Mouse (Mus musculus) mesoderm, embryonic 11.5 days (tissue): Measurements from ENCODE around the gene Psme3.

Source experiments
- DNase-seq: peaks from one replicate; pipeline ENCODE4 v3.0.0-alpha.2; 2012; ENCODE audit warnings: low read depth, low spot score

The Psme3 gene

DNA sequence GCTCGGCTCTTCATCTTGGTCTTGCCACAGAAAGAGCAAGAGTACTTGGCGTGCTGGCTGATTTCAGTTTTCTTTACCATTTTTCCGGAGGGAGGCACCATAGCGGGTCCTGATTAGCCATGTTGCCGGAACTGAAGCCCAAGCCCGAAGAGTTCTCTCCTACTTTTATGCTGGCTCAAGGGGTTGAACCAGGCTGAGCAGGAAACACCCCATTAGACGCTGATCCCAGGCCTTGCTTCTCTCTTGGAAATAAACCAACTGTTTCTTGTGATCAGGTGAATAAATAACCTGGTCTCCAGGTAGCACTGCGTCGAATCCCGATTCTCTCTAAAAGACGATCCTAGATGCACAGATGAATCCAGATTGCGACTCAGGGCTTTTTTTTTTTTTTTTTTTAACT is 37.4 kb downstream of the Psme3 start:
- DNase-seq = no peak

DNA sequence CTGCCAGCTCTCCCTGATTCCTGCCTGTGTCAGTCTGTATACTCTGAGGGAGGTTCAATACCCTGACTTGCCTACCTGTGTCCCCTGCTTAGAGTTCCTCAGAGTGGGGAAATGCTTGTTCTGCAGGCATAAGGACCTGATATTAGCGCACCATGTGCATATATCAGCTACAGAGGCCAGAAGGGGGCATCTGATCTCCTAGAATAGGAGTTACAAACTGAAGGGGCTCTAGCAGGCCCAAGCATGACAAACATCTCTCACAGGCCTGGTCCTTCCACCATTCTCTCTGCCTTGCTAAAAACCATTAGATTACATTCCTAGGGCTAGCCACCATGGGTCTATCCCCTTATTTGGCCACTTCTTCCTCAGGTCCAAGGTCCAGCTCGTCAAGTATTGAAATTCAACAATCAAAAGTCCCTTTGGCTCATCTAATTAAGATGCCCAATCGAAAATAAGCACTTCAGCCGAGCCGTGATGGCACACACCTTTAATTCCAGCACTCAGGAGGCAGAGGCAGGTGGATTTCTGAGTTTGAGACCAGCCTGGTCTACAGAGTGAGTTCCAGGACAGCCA is 38.5 kb downstream of the Psme3 start:
- DNase-seq = no peak

DNA sequence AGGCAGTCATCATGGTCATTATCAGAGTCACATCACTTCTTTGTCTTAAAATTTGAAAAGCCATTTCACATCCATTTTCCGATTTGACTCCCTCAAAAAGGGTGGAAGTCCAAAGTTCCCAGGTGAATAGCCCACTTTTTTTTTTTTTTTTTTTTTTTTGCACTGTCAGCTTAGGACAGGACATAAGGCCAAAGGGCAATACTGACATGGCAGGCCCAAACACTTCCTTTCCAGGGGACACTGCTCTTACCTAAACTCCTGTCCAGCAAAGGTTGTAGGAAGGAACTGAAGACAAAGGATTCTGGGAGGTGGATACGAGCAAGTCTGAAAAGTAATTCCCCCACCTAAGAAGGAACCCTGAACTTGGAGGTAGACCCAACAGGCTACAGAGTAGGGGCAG is 39.9 kb downstream of the Psme3 start:
- no peak for DNase-seq

DNA sequence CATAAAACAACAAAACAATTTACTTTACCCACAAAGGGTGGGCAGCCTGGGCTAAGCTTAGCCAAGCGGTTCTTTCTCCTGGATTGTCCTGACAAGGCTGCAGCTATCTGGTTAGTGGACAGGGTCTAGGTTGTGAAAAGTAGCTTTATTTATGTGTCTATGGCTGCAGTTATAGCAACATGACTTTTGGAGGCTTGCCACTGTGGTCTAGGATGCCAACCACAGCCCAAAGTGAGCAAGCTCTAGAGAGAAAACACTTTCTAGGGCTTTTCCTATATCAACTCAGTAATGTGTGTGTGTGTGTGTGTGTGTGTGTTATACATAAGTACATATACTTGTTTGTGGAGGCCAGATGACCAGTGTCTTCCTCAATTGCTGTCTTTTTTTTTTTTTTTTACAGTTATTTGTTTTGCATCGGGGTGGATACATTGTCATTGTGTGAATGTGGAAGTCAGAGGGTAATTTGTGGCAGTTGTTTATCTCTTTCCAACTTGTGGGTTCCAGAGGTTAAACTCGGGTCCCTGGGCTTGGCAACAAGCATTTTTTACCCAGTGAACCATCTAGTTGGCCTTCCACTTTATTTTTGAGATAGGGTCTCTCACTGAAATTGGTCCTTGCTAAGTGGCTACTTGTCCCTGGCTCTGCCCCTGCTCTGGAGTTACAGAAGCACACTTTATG is 41.6 kb downstream of the Psme3 start:
- no peak for DNase-seq

DNA sequence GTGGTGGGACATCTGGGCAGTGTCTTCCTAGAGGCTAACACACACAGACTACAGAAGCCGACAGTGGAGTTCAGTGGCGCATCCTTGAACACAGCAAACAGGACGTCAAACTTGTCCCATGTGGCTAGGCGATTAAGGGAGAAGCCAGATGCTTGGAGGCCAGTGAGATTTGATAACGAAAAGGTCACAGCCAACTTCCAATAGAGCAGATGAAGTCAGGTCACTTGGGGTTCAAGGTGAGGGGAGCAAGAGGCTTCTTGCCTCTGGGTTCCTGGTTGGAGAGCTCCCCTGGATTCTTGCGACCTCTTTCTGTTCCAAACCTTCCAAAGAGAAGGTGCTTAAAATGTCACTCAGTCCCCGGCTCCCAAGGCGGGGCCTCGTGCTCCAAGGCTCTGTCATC is 43.8 kb downstream of the Psme3 start:
- DNase-seq = no peak

DNA sequence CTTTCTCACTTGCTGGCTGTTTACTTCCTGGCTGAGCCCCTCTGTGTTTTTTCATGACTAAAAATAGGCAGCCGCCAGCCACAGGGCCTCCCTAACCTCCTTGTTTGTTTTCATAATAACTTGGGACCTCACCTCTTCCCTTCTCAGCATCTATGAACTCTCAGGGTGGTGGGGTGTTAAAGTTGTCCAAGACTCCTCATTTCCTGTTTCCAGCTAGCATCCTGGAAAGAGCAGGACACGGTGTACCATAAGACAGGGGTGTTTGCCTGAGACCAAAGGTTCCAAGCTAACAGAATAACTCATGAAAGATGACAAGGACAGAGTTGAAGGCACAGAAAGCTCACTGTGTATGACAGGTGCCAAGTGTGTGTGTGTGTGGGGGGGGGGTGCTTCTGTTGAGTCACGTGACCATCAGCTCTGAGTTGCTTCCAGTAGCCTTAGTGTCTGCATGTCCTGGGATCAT is 44.7 kb downstream of the Psme3 start:
- no peak for DNase-seq

DNA sequence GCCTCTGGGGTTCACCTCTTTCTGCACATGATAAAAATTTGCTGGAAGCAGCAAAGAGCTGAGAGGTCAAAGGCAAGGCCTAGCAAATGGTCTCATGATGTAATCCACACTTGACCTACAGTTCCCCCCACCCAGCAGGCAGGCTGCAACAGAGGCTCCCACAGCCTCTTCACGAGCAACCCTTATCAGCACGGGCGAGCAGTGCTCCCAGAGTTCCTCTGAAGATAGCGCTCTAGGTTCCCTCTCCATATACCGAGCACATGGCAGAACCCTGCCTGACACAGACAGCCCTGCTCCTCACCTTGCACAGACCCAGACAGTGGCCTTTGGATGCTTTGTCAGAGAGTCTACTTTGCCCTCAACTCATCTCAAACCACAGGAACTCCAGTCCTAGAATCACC is 48.5 kb downstream of the Psme3 start:
- DNase-seq = no peak

DNA sequence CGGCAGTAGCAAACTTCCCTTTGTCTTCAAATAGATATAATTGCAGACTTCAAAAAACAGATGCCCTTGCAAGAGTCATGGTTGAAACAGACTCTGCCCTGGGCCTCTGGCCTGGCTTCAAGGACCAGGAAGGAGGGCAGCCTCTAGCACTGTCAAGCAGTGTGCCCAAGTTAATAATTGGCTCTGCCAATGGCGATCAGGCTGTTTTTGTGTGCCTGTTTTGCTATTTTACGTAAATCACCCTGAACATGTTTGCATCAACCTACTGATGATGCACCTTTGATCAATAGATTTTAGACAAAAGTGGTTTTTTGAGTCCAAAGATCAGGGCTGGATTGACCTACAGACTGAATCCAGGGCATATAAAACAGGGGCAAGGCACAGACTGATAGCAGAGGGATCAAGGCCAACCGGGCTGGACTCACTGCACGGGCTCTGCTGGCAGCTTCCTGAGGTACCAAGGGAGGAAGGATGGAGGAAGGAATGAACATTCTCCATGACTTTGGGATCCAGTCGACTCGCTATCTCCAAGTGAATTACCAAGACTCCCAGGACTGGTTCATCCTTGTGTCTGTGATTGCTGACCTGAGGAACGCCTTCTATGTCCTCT is 51.4 kb downstream of the Psme3 start, which contains the start of gene G6pc:
TSS of gene G6pc (plus strand) at position 236 of the 610 bp plus-strand sequence.
- no peak for DNase-seq

DNA sequence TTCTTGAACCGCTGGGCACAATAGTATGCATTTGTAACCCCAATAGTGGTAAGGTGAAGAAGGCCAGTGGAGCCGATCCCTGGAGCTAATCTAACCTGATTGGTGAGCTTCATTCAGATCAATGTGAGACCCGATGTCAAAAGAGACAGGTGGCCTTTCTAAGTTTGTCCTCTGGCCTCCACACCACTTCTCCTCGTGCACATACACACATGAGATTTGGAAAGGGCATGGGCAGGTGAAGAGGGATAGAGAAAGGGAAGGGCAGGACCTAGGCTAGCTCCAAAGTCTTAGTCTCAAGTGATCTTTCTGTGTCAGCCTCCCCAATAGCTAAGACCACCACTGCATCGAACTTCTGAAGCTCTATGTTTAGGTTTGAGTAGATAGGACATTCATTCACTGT is 54.1 kb downstream of the Psme3 start:
- no peak for DNase-seq
